Mouse (Mus musculus): Measurements from ENCODE around the gene Hnrnpul2. TPM values are rescaled to one million over a fixed set of nuclear protein-coding genes. Genes with fewer than 3 reads are reported as not detected.
"Not testable (repeated sequence)": the region's sequence is repeated elsewhere in the genome, so short reads cannot be mapped to it uniquely, and the experiment has no call there.

Hnrnpul2 gene
- total RNA-seq, 2 experiments from 2014 or later = 56.7 to 64.7 TPM

GRCm38 (mm10) chr19:8818301-8818798, 1.5 kb upstream of the Hnrnpul2 start:
- no peak for ATAC-seq (replicated peaks; ENCODE audit: poor library complexity)

GRCm38 (mm10) chr19:8818801-8819595, 812 bp upstream of the Hnrnpul2 start, which contains the start of gene Ttc9c:
Gene Ttc9c (minus strand): TSS chr19:8819333.
- peak; percentile 75 for ATAC-seq (replicated peaks; ENCODE audit: poor library complexity)

- ATAC-seq (replicated peaks; ENCODE audit: poor library complexity) = no peak
Observed at GRCm38 (mm10) chr19:8820424-8820956, 680 bp downstream of the Hnrnpul2 start.

GRCm38 (mm10) chr19:8821146-8821545, 1.3 kb downstream of the Hnrnpul2 start:
- no peak for ATAC-seq (replicated peaks; ENCODE audit: poor library complexity)

GRCm38 (mm10) chr19:8822696-8823095, 2.9 kb downstream of the Hnrnpul2 start:
- no peak for ATAC-seq (replicated peaks; ENCODE audit: poor library complexity)

- peak; percentile 94 for ATAC-seq (replicated peaks; ENCODE audit: poor library complexity)
Observed at GRCm38 (mm10) chr19:8829660-8830059, 9.8 kb downstream of the Hnrnpul2 start, which contains the start of gene AC129217.1. Gene AC129217.1 (plus strand): TSS chr19:8829773.

- ATAC-seq (replicated peaks; ENCODE audit: poor library complexity) = no peak
Observed at GRCm38 (mm10) chr19:8830664-8831063, 10.9 kb downstream of the Hnrnpul2 start.

- 0 out of 2 replicates have a peak, but pooled peaks have one; percentile 27 for ATAC-seq (replicated peaks; ENCODE audit: poor library complexity)
Observed at GRCm38 (mm10) chr19:8831262-8831661, 11.5 kb downstream of the Hnrnpul2 start.

GRCm38 (mm10) chr19:8832971-8833370, 13.2 kb downstream of the Hnrnpul2 start:
- no peak for ATAC-seq (replicated peaks; ENCODE audit: poor library complexity)

- not testable (repeated sequence) for ATAC-seq (replicated peaks; ENCODE audit: poor library complexity)
Observed at GRCm38 (mm10) chr19:8836327-8836726, 16.5 kb downstream of the Hnrnpul2 start.

- peak; percentile 83 for ATAC-seq (replicated peaks; ENCODE audit: poor library complexity)
Observed at GRCm38 (mm10) chr19:8837251-8837791, 17.5 kb downstream of the Hnrnpul2 start, which contains the start of gene Bscl2. Gene Bscl2 (plus strand): TSS chr19:8837467.

- peak; percentile 5; the same call in 1 of the 2 replicates for ATAC-seq (replicated peaks; ENCODE audit: poor library complexity)
Observed at GRCm38 (mm10) chr19:8838041-8838730, 18.4 kb downstream of the Hnrnpul2 start.

GRCm38 (mm10) chr19:8839103-8839907, 19.5 kb downstream of the Hnrnpul2 start, which contains the start of gene Gng3:
Gene Gng3 (minus strand): TSS chr19:8839194.
- ATAC-seq (replicated peaks; ENCODE audit: poor library complexity) = no peak

GRCm38 (mm10) chr19:8839908-8840791, 20.3 kb downstream of the Hnrnpul2 start:
- ATAC-seq (replicated peaks; ENCODE audit: poor library complexity) = peak; percentile 56

- no peak for ATAC-seq (replicated peaks; ENCODE audit: poor library complexity)
Observed at GRCm38 (mm10) chr19:8841012-8841411, 21.2 kb downstream of the Hnrnpul2 start.

- ATAC-seq (replicated peaks; ENCODE audit: poor library complexity) = no peak
Observed at GRCm38 (mm10) chr19:8842961-8843360, 23.2 kb downstream of the Hnrnpul2 start.

- peak; percentile 66 for ATAC-seq (replicated peaks; ENCODE audit: poor library complexity)
Observed at GRCm38 (mm10) chr19:8844371-8845129, 24.7 kb downstream of the Hnrnpul2 start.

GRCm38 (mm10) chr19:8848356-8848755, 28.5 kb downstream of the Hnrnpul2 start:
- no peak for ATAC-seq (replicated peaks; ENCODE audit: poor library complexity)
